Mouse (Mus musculus) small intestine, adult 2 months (tissue): Measurements from ENCODE around the gene Cyb5r1.
"Not testable (repeated sequence)": the region's sequence is repeated elsewhere in the genome, so short reads cannot be mapped to it uniquely, and the experiment has no call there.

Experiments
- CTCF ChIP-seq: fragments of 200-500 bp; IDR thresholded peaks from 2 replicates; pipeline ENCODE4 v1.5.1; 2012; ENCODE audit warnings: low read depth, mild to moderate bottlenecking, control low read depth, inconsistent platforms, low read length, moderate library complexity, mixed read lengths; ENCODE audit not compliant: insufficient replicate concordance, insufficient read length; ENCODE audit errors: extremely low read depth
- POLR2A ChIP-seq: fragments of 200-500 bp; IDR thresholded peaks from 2 replicates; pipeline ENCODE4 v1.6.1; 2012; ENCODE audit warnings: low read depth, mild to moderate bottlenecking, control low read depth, inconsistent platforms, low read length, moderate library complexity

- not testable (repeated sequence) for TF ChIP-seq POLR2A, CTCF
Observed at GRCm38 (mm10) chr1:134441737-134442136, 36.4 kb downstream of the Cyb5r1 start.
